Mouse (Mus musculus): ENCODE data around the gene Gjd3. TPM values are rescaled to one million over a fixed set of nuclear protein-coding genes. Genes with fewer than 3 reads are reported as not detected.

Gjd3 gene
- polyA plus RNA-seq, 1 experiment from 2014 or later, result not detected

DNA sequence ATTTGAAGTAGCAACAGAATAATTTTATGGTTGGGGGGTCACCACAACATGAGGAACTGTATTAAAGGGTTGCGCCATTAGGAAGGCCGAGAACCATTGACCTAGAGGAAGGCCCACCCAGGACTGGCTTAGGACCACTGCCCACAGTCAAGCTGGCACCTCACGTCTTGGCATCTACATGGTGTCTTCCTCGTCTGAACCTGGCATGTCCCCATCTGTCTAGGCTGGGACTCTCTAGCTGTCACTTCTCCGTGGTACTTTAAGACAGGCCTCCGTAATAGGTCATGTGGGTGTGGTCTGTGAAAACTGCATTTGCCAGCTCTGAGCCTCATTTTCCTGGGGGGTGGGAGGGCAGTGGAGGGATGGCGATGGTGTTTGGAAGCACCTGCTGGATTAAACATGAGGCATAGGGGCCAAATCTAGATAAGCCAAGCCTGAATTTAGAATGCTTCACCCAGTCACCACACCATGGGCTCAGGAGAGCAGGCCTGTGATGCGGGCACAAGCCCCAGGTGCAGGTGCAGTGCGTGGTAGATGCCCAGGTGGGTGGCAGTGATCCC is 9.9 kb downstream of the Gjd3 start:
- H3K27ac ChIP-seq (ENCODE audit: low read depth), result no peak overlapping the region
- H3K27me3 ChIP-seq (ENCODE audit: insufficient read depth, low read length), result no peaks in the 10 kb centered on the region
- peaks cover 72% of the 10 kb centered on the region for H3K36me3 ChIP-seq (ENCODE audit: insufficient read depth)
- H3K4me1 ChIP-seq (ENCODE audit: insufficient read depth), result peaks cover 27% of the 10 kb centered on the region
- no peak overlapping the region for H3K4me3 ChIP-seq (ENCODE audit: low read depth, low read length)
- H3K9me3 ChIP-seq (ENCODE audit: low read depth, low read length), result no peaks in the 10 kb centered on the region; the same call in 1 of the 2 replicates
- no peak overlapping the region for H3K9ac ChIP-seq
- WGBS, result 86% methylated on average over 9 of the region's 9 CpGs
- ATAC-seq (ENCODE audit: insufficient read depth), result no peak
- no peak for DNase-seq
- H3K4me2 ChIP-seq, result no peak overlapping the region
- no peak for TF ChIP-seq CTCF (IDR thresholded peaks at IDR 0.05; ENCODE audit: low read depth)

DNA sequence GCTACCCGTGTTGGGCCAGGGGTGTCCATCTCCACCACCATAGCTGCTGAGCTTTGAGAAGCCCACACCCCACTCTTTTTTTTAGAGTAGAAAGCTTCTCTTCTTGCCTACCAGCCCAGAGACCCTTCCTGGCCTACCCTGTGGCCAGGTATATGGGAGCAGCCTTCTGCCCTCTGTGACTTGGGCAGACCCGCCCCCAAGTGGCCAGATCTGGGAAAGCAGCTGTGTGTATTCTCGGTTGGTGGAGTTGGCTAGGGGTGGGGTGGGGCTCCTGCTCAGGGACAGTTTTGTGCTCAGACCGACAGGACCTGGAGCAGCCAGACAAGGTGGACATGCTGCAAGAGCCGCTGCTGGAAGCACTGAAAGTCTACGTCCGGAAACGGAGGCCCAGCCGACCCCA is 10.6 kb downstream of the Gjd3 start:
- Histone ChIP-seq H3K27ac (ENCODE audit: low read depth) (no peak overlapping the region), H3K9me3 (ENCODE audit: low read depth, low read length) (no peaks in the 10 kb centered on the region; the same call in 1 of the 2 replicates), H3K4me2 (no peak overlapping the region), H3K4me3 (ENCODE audit: low read depth, low read length) (no peak overlapping the region), H3K4me1 (ENCODE audit: insufficient read depth) (peaks cover 33% of the 10 kb centered on the region), H3K36me3 (ENCODE audit: insufficient read depth) (peaks cover 78% of the 10 kb centered on the region), H3K27me3 (ENCODE audit: insufficient read depth, low read length) (no peaks in the 10 kb centered on the region), H3K9ac (no peak overlapping the region)
- peak; percentile 95 for TF ChIP-seq CTCF (IDR thresholded peaks at IDR 0.05; ENCODE audit: low read depth)
- 58% methylated on average over 9 of the region's 9 CpGs for WGBS
- DNase-seq, result peak; percentile 89
- ATAC-seq (ENCODE audit: insufficient read depth), result no peak

DNA sequence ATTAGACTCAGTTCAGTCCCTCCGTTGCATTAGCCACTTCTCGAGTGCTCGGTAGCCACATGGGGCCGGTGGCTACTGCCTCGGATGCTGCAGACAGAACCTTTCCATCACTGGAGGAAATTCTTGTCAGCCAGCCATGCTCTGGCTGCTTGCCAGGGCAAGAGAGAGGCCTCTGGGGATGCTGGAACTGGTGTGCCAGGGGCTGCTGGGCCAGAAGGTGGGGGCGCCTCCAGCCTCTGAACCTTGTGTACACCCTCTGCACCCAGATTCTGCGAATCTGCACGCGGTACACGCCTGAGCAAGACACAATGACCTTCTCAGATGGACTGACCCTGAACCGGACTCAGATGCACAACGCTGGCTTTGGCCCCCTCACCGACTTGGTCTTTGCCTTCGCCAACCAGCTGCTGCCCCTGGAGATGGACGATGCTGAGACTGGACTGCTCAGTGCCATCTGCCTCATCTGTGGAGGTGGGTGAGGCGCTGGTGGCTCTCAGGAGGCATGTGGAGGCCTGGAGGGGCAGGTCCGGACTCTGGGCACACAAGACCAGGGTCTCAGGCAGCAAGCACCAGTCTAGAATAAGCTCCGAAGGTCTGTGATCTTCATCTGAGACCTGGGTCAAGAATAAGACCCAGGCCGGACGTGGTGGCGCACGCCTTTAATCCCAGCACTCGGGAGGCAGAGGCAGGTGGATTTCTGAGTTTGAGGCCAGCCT is 11.3 kb downstream of the Gjd3 start:
- WGBS, result 69% methylated on average over 23 of the region's 23 CpGs
- Histone ChIP-seq H3K4me2 (no peak overlapping the region), H3K4me1 (ENCODE audit: insufficient read depth) (peaks cover 38% of the 10 kb centered on the region), H3K27me3 (ENCODE audit: insufficient read depth, low read length) (no peaks in the 10 kb centered on the region), H3K9me3 (ENCODE audit: low read depth, low read length) (no peaks in the 10 kb centered on the region; the same call in 1 of the 2 replicates), H3K4me3 (ENCODE audit: low read depth, low read length) (no peak overlapping the region), H3K9ac (no peak overlapping the region), H3K27ac (ENCODE audit: low read depth) (peak overlapping the region; percentile 36; the same call in 1 of the 2 replicates), H3K36me3 (ENCODE audit: insufficient read depth) (peaks cover 85% of the 10 kb centered on the region)
- DNase-seq (peak; percentile 86), ATAC-seq (ENCODE audit: insufficient read depth) (no peak)
- no peak for TF ChIP-seq CTCF (IDR thresholded peaks at IDR 0.05; ENCODE audit: low read depth)

DNA sequence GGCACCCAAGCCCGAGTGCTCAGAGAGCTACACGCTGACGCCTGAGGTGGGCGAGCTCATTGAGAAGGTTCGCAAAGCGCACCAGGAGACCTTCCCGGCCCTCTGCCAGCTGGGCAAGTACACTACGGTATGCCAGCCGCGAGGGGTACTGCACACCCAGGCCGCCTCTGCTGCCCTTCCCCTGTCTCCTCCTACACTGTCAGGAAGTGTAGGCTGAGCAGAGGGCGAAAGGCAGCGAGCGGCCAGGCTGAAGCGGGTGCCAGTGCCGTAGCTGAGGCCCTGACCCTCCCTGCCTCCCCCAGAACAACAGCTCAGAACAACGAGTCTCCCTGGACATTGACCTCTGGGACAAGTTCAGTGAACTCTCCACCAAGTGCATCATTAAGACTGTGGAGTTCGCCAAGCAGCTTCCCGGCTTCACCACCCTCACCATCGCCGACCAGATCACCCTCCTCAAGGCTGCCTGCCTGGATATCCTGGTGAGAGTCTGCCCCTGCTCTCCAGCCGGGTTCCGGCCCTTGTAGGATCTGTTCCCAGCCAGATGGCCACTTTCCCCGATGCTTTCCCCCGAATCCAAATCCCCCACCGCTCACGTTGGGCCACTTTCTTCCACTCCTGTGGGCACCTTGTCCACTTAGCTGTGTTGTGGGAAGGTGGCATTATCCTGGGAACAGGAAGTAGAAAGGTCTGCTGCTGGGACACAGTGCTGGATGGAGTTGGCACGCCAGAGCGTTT is 12.5 kb downstream of the Gjd3 start:
- ATAC-seq (ENCODE audit: insufficient read depth) (no peak), DNase-seq (no peak)
- Histone ChIP-seq H3K36me3 (ENCODE audit: insufficient read depth) (peaks cover 89% of the 10 kb centered on the region), H3K9me3 (ENCODE audit: low read depth, low read length) (no peaks in the 10 kb centered on the region; the same call in 1 of the 2 replicates), H3K4me1 (ENCODE audit: insufficient read depth) (peaks cover 49% of the 10 kb centered on the region), H3K9ac (no peak overlapping the region), H3K27ac (ENCODE audit: low read depth) (no peak overlapping the region), H3K4me2 (0 out of 2 replicates have a peak overlapping the region, but pooled peaks have one; percentile 1), H3K4me3 (ENCODE audit: low read depth, low read length) (no peak overlapping the region), H3K27me3 (ENCODE audit: insufficient read depth, low read length) (no peaks in the 10 kb centered on the region)
- 57% methylated on average over 29 of the region's 29 CpGs for WGBS
- TF ChIP-seq CTCF (IDR thresholded peaks at IDR 0.05; ENCODE audit: low read depth), result no peak

DNA sequence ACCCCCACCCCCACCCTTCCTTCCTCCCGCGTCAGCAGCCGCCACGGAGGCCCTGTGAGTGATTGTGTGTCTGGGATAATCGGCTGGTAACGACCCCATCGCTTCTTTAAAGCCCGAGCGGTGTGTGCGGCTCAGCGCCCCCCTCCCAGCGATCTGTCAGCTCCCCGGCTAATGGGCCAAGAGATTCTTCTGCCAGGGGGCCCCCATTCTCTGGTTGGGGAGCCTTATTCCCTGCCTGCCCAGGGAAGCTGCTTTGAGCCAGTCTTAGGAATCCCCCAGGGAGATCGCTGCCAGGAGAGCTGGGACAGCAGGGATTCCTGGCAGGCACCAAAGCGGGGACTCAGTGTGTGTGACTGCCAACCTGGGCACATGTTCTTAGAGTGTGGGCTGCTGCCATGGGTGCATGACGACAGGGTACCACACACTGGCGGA is 13.3 kb downstream of the Gjd3 start:
- Histone ChIP-seq H3K4me3 (ENCODE audit: low read depth, low read length) (no peak overlapping the region), H3K27ac (ENCODE audit: low read depth) (peak overlapping the region; percentile 50; the same call in 1 of the 2 replicates), H3K4me1 (ENCODE audit: insufficient read depth) (peaks cover 57% of the 10 kb centered on the region), H3K4me2 (peak overlapping the region; percentile 46; the same call in 1 of the 2 replicates), H3K9me3 (ENCODE audit: low read depth, low read length) (no peaks in the 10 kb centered on the region), H3K27me3 (ENCODE audit: insufficient read depth, low read length) (no peaks in the 10 kb centered on the region), H3K36me3 (ENCODE audit: insufficient read depth) (peaks cover 85% of the 10 kb centered on the region), H3K9ac (no peak overlapping the region)
- TF ChIP-seq CTCF (IDR thresholded peaks at IDR 0.05; ENCODE audit: low read depth), result no peak
- DNase-seq (peak; percentile 71), ATAC-seq (ENCODE audit: insufficient read depth) (0 out of 2 replicates have a peak, but pooled peaks have one; percentile 2)
- WGBS, result 18% methylated on average over 17 of the region's 17 CpGs

DNA sequence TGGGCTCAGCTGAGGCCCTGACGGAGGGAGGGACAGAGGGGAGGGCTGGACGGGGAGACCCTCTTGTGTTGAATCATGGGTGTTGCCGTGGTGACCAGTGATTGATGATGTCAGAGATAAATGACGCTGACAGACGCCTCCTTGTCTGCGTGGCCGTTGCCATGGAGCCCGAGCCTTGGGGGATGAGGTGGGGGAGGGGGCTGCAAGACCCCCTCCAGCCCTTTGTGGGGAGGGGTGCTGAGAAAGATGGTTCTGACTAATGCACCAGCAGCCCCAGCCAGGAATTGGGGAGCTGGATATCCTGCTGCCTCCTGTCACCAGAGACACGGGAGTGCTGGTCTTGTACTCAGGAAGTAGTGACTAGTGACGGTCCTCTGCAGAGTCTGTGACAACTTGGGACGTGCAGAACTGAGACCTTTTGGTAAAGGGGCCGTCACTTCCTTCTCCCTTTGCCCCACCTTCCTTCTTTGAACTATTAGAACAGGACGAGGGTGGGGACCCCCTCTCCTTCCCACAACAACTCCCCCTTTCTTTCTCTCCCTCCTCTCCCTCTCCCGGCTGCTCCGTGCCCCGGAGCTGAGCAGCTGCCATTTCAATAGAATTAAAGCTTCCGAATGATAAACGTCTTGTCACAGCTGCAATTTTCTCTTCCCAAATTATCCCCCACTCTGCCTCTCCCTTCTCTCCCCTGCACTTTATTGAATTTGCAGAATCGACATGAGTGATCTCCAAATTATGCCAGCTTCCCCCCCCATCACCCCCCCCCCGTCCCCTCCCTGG is 13.9 kb downstream of the Gjd3 start:
- WGBS, result 10% methylated on average over 20 of the region's 20 CpGs
- Histone ChIP-seq H3K4me2 (peak overlapping the region; percentile 46), H3K27me3 (ENCODE audit: insufficient read depth, low read length) (no peaks in the 10 kb centered on the region), H3K4me1 (ENCODE audit: insufficient read depth) (peaks cover 63% of the 10 kb centered on the region), H3K27ac (ENCODE audit: low read depth) (peak overlapping the region; percentile 82), H3K9ac (no peak overlapping the region), H3K4me3 (ENCODE audit: low read depth, low read length) (no peak overlapping the region), H3K36me3 (ENCODE audit: insufficient read depth) (peaks cover 79% of the 10 kb centered on the region), H3K9me3 (ENCODE audit: low read depth, low read length) (no peaks in the 10 kb centered on the region)
- no peak for TF ChIP-seq CTCF (IDR thresholded peaks at IDR 0.05; ENCODE audit: low read depth)
- ATAC-seq (ENCODE audit: insufficient read depth), result no peak
- peak; percentile 75 for DNase-seq

Measured in lung, embryonic 14.5 days (tissue).